Mouse (Mus musculus) lung, postnatal 0 days (tissue): ENCODE measurements at regions not wholly inside any gene's neighbourhood (a gene's known extent, or its start where the extent isn't known, plus 50 kb on each side); places are given as distances from the start of the nearest gene placed in this dataset.

Experiments used
- CTCF ChIP-seq: IDR thresholded peaks from 2 replicates; pipeline ENCODE4 v1.5.1; 2016; ENCODE audit warnings: antibody characterized with exemption, mild to moderate bottlenecking
- EP300 ChIP-seq: IDR thresholded peaks from 2 replicates; pipeline ENCODE4 v1.6.1; 2016; ENCODE audit warnings: antibody characterized with exemption, mild to moderate bottlenecking, control low read depth

DNA sequence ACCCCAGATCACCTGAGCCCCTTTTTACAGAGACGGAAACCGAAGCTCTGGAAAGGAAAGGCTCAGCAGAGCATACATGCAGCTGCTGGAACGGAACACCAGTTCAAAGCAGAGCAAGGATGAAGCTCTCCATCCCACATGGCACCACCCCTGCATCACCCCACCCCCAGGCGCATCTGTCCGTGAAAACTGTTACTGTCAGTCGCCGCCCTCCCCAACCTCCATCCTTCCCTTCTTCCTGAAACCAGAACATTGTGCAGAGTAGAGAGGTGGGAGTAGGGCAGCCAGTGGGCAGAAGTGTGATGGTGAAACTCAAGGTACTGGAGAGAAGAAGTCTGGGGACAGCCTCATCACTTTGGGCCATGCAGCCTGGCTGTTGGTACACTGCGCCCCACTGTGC is 84.6 kb downstream of the Rplp1 start:
- TF ChIP-seq CTCF (no peak), EP300 (no peak)
